Comparison of ENCODE assay signal across 21 mouse cellular contexts in genomic region chr2:153309106-153309505, GRCm38 (mm10). TPM values are rescaled to one million over a fixed set of nuclear protein-coding genes. Genes with fewer than 3 reads are reported as not detected.
A peak's percentile ranks its signal among the peaks of the same experiment; 100 is the strongest.
DNase-seq lines count a peak whose midpoint lies in the region; ATAC-seq and TF ChIP-seq lines count a peak whose summit lies in the region.
"Had no signal": no experiment of that assay in that cellular context is flagged by ENCODE, and none has a peak within 500 bp of the region (broad histone marks: within the 10 kb centered on the region; RNA-seq: fewer than 3 reads in every experiment).

No protein-coding gene starts in this region.

- H3K4me3 ChIP-seq in hindbrain, postnatal 0 days (ENCODE audit: low read length): no peak overlapping the region
- H3K4me3 ChIP-seq in hindbrain, embryonic 12.5 days: no peak overlapping the region
- H3K4me3 ChIP-seq in limb, embryonic 12.5 days (replicated peaks): no peak overlapping the region
- H3K4me3 ChIP-seq in limb, embryonic 10.5 days: no peak overlapping the region
- H3K4me3 ChIP-seq: embryonic facial prominence, embryonic 12.5 days; embryonic facial prominence, embryonic 15.5 days; forebrain, embryonic 12.5 days; heart, embryonic 12.5 days; heart, embryonic 15.5 days; hindbrain, embryonic 10.5 days had no signal

- DNase-seq in hindbrain, postnatal 0 days (ENCODE audit: low spot score): no peak
- DNase-seq in limb, embryonic 10.5 days (ENCODE audit: low spot score): no peak
- DNase-seq in brain, adult 2 months (ENCODE audit: low read depth, low spot score): peak; percentile 54
- no peak for DNase-seq in adrenal gland, postnatal 25 days
- DNase-seq: adrenal gland, adult 2 months; gastrocnemius, postnatal 25 days; heart, adult 18-20 months; heart, postnatal 10 days; heart, postnatal 36 days had no signal

- no peaks in the 10 kb centered on the region for H3K27me3 ChIP-seq in hindbrain, postnatal 0 days (ENCODE audit: insufficient read depth, low read length)
- no peaks in the 10 kb centered on the region for H3K27me3 ChIP-seq in hindbrain, embryonic 12.5 days
- no peaks in the 10 kb centered on the region for H3K27me3 ChIP-seq in limb, embryonic 12.5 days
- no peaks in the 10 kb centered on the region for H3K27me3 ChIP-seq in limb, embryonic 10.5 days (ENCODE audit: low read depth, poor library complexity, severe bottlenecking)
- H3K27me3 ChIP-seq: embryonic facial prominence, embryonic 12.5 days; embryonic facial prominence, embryonic 15.5 days; forebrain, embryonic 12.5 days; heart, embryonic 12.5 days; heart, embryonic 15.5 days had no signal

- no peaks in the 10 kb centered on the region; the same call in 1 of the 2 replicates for H3K4me1 ChIP-seq in hindbrain, postnatal 0 days (ENCODE audit: insufficient read depth, low read length)
- H3K4me1 ChIP-seq in hindbrain, embryonic 12.5 days: no peaks in the 10 kb centered on the region
- H3K4me1 ChIP-seq in limb, embryonic 12.5 days (replicated peaks): 0 out of 2 replicates have a peak, but pooled peaks cover 2% of the 10 kb centered on the region
- peaks cover 4% of the 10 kb centered on the region; the same call in 1 of the 2 replicates for H3K4me1 ChIP-seq in limb, embryonic 10.5 days
- H3K4me1 ChIP-seq: embryonic facial prominence, embryonic 12.5 days; embryonic facial prominence, embryonic 15.5 days; forebrain, embryonic 12.5 days; hindbrain, embryonic 10.5 days had no signal

- 0 out of 2 replicates have a peak, but pooled peaks have one; percentile 15 for ATAC-seq in hindbrain, postnatal 0 days
- ATAC-seq in hindbrain, embryonic 12.5 days (ENCODE audit: low FRiP score): no peak
- ATAC-seq in limb, embryonic 12.5 days (ENCODE audit: insufficient number of reproducible peaks, insufficient read depth, low FRiP score, low TSS enrichment, low read depth): no peak
- ATAC-seq in megakaryocyte-erythroid progenitor cell, adult 5-6 weeks (replicated peaks; ENCODE audit: low FRiP score, low TSS enrichment, poor library complexity, severe bottlenecking): 0 out of 2 replicates have a peak, but pooled peaks have one; percentile 29
- ATAC-seq: CD4-positive, CD25-positive, alpha-beta regulatory T cell, adult 4 months; forebrain, embryonic 16.5 days had no signal

- no peaks in the 10 kb centered on the region for H3K36me3 ChIP-seq in hindbrain, postnatal 0 days (ENCODE audit: insufficient read depth, low read length)
- H3K36me3 ChIP-seq in hindbrain, embryonic 12.5 days: peaks cover 3% of the 10 kb centered on the region; the same call in 1 of the 2 replicates
- no peaks in the 10 kb centered on the region for H3K36me3 ChIP-seq in limb, embryonic 12.5 days
- no peaks in the 10 kb centered on the region for H3K36me3 ChIP-seq in limb, embryonic 10.5 days
- H3K36me3 ChIP-seq: embryonic facial prominence, embryonic 15.5 days; heart, embryonic 12.5 days; heart, embryonic 15.5 days had no signal

- H3K9me3 ChIP-seq in hindbrain, postnatal 0 days (ENCODE audit: low read length): no peaks in the 10 kb centered on the region
- no peaks in the 10 kb centered on the region for H3K9me3 ChIP-seq in hindbrain, embryonic 12.5 days (replicated peaks)
- no peaks in the 10 kb centered on the region for H3K9me3 ChIP-seq in limb, embryonic 12.5 days
- H3K9me3 ChIP-seq in limb, embryonic 10.5 days (replicated peaks): no peaks in the 10 kb centered on the region
- H3K9me3 ChIP-seq: embryonic facial prominence, embryonic 12.5 days; embryonic facial prominence, embryonic 15.5 days; forebrain, embryonic 12.5 days; heart, embryonic 12.5 days; heart, embryonic 15.5 days; hindbrain, embryonic 10.5 days had no signal

- WGBS in hindbrain, postnatal 0 days: 79% methylated on average over 8 of the region's 8 CpGs
- 78% methylated on average over 8 of the region's 8 CpGs for WGBS in hindbrain, embryonic 12.5 days
- 65% methylated on average over 8 of the region's 8 CpGs for WGBS in limb, embryonic 12.5 days
- 80% methylated on average over 8 of the region's 8 CpGs for WGBS in limb, embryonic 10.5 days

- no peak overlapping the region; the same call in 1 of the 2 replicates for H3K27ac ChIP-seq in hindbrain, postnatal 0 days
- no peak overlapping the region for H3K27ac ChIP-seq in hindbrain, embryonic 12.5 days
- H3K27ac ChIP-seq in limb, embryonic 12.5 days: 0 out of 2 replicates have a peak overlapping the region, but pooled peaks have one; percentile 31
- no peak overlapping the region for H3K27ac ChIP-seq in limb, embryonic 10.5 days
- H3K27ac ChIP-seq: embryonic facial prominence, embryonic 12.5 days; embryonic facial prominence, embryonic 15.5 days; forebrain, embryonic 12.5 days; heart, embryonic 15.5 days; hindbrain, embryonic 10.5 days had no signal

- no peak for TF ChIP-seq CTCF in hindbrain, postnatal 0 days (IDR thresholded peaks at IDR 0.05; ENCODE audit: low read depth)

- no peak overlapping the region for H3K9ac ChIP-seq in hindbrain, postnatal 0 days (replicated peaks; ENCODE audit: low read length)
- H3K9ac ChIP-seq in hindbrain, embryonic 12.5 days: no peak overlapping the region
- no peak overlapping the region for H3K9ac ChIP-seq in limb, embryonic 12.5 days (replicated peaks)
- H3K9ac ChIP-seq: embryonic facial prominence, embryonic 12.5 days; embryonic facial prominence, embryonic 15.5 days; forebrain, embryonic 12.5 days; heart, embryonic 12.5 days; heart, embryonic 15.5 days; hindbrain, embryonic 14.5 days had no signal

- H3K4me2 ChIP-seq in hindbrain, postnatal 0 days (ENCODE audit: low read depth, low read length): no peak overlapping the region
- no peak overlapping the region for H3K4me2 ChIP-seq in hindbrain, embryonic 12.5 days (replicated peaks)
- H3K4me2 ChIP-seq in limb, embryonic 12.5 days: no peak overlapping the region
- H3K4me2 ChIP-seq: embryonic facial prominence, embryonic 12.5 days; embryonic facial prominence, embryonic 15.5 days; forebrain, embryonic 12.5 days; heart, embryonic 12.5 days; heart, embryonic 15.5 days; hindbrain, embryonic 14.5 days had no signal

RNA-seq across cellular contexts. Expression of gene Kif3b, which starts 17.9 kb away (rescaled TPM):
- 38.1 and 42.3 TPM in 2 replicates for total RNA-seq in hindbrain, postnatal 0 days (2014; rRNA removed)
- polyA plus RNA-seq in hindbrain, postnatal 0 days (2015; fragmentation: Nextera tagmentation; extraction: Ambion mirVana): 17.6 and 17.7 TPM in 2 replicates
- 12.3 and 12.7 TPM in 2 replicates for polyA plus RNA-seq in hindbrain, embryonic 12.5 days (2016; fragmentation: Nextera tagmentation; extraction: Ambion mirVana)
- 7.0 TPM in 2 replicates for polyA plus RNA-seq in limb, embryonic 12.5 days (2016; fragmentation: Nextera tagmentation; extraction: Ambion mirVana)
- polyA plus RNA-seq in limb, embryonic 10.5 days (2016; fragmentation: Nextera tagmentation; extraction: Ambion mirVana): 4.8 and 5.4 TPM in 2 replicates
- 10.2 and 10.5 TPM in 2 replicates for total RNA-seq in megakaryocyte-erythroid progenitor cell, adult 5-6 weeks (2014; fragmentation: Nextera tagmentation)
- 8.6 and 10.3 TPM in 2 replicates for total RNA-seq in megakaryocyte-erythroid progenitor cell, adult 5-6 weeks (2017)
- 31.8 and 34.4 TPM in 2 replicates for total RNA-seq in adrenal gland, postnatal 25 days (2021)

RNA-seq across cellular contexts. Expression of gene Asxl1, which starts 36.5 kb away (rescaled TPM):
- 26.7 and 27.1 TPM in 2 replicates for total RNA-seq in hindbrain, postnatal 0 days (2014; rRNA removed)
- polyA plus RNA-seq in hindbrain, postnatal 0 days (2015; fragmentation: Nextera tagmentation; extraction: Ambion mirVana): 12.8 and 13.3 TPM in 2 replicates
- 19.1 and 23.7 TPM in 2 replicates for polyA plus RNA-seq in hindbrain, embryonic 12.5 days (2016; fragmentation: Nextera tagmentation; extraction: Ambion mirVana)
- polyA plus RNA-seq in limb, embryonic 12.5 days (2016; fragmentation: Nextera tagmentation; extraction: Ambion mirVana): 18.9 and 26.8 TPM in 2 replicates
- 17.0 and 17.2 TPM in 2 replicates for polyA plus RNA-seq in limb, embryonic 10.5 days (2016; fragmentation: Nextera tagmentation; extraction: Ambion mirVana)
- 51.5 and 58.9 TPM in 2 replicates for total RNA-seq in megakaryocyte-erythroid progenitor cell, adult 5-6 weeks (2014; fragmentation: Nextera tagmentation)
- total RNA-seq in megakaryocyte-erythroid progenitor cell, adult 5-6 weeks (2017): 27.3 and 32.2 TPM in 2 replicates
- 32.4 and 38.4 TPM in 2 replicates for total RNA-seq in adrenal gland, postnatal 25 days (2021)

Comparison
In these comparisons a context has a peak if more than half of its experiments do, and no peak if none do; other contexts are left out.
1. ATAC-seq: peak in hindbrain, postnatal 0 days (single experiment) and megakaryocyte-erythroid progenitor cell, adult 5-6 weeks (single experiment); none in hindbrain, embryonic 12.5 days (single experiment) and limb, embryonic 12.5 days (single experiment).